9 mouse cellular contexts compared by ENCODE assay signal in genomic region chr1:170006516-170006915, GRCm38 (mm10). TPM values are rescaled to one million over a fixed set of nuclear protein-coding genes. Genes with fewer than 3 reads are reported as not detected.
DNase-seq lines count a peak whose midpoint lies in the region; ATAC-seq and TF ChIP-seq lines count a peak whose summit lies in the region.
"Had no signal": no experiment of that assay in that cellular context is flagged by ENCODE, and none has a peak within 500 bp of the region (broad histone marks: within the 10 kb centered on the region; RNA-seq: fewer than 3 reads in every experiment).

No protein-coding gene starts in this region.

- TF ChIP-seq CTCF in liver, adult 2 months (IDR thresholded peaks at IDR 0.05; ENCODE audit: low read depth, low read length): no peak
- TF ChIP-seq CTCF in intestine, postnatal 0 days (IDR thresholded peaks at IDR 0.05; ENCODE audit: low read depth): no peak

- ATAC-seq in liver, embryonic 11.5 days (replicated peaks; ENCODE audit: low FRiP score): no peak
- ATAC-seq in kidney, embryonic 16.5 days (ENCODE audit: low FRiP score, low TSS enrichment): peak; percentile 51; the same call in 1 of the 2 replicates
- ATAC-seq in intestine, postnatal 0 days: no peak
- ATAC-seq in granulocyte monocyte progenitor cell, adult 5-6 weeks (replicated peaks; ENCODE audit: poor library complexity, severe bottlenecking): no peak

- TF ChIP-seq POLR2A in liver, adult 2 months (IDR thresholded peaks at IDR 0.05; ENCODE audit: extremely low read depth, insufficient read depth, low read length): no peak
- no peak for TF ChIP-seq POLR2A in myocyte (IDR thresholded peaks at IDR 0.05; ENCODE audit: insufficient read length, low read depth)

- H3K79me2 ChIP-seq in liver, adult 2 months (ENCODE audit: control insufficient read depth, insufficient read depth, low read length): no peaks in the 10 kb centered on the region
- H3K79me2 ChIP-seq in myocyte (ENCODE audit: control insufficient read depth, insufficient read depth): peaks cover 6% of the 10 kb centered on the region

- no peaks in the 10 kb centered on the region for H3K4me1 ChIP-seq in liver, adult 2 months (ENCODE audit: control insufficient read depth, insufficient read depth, low read length)
- no peaks in the 10 kb centered on the region for H3K4me1 ChIP-seq in liver, embryonic 11.5 days (replicated peaks; ENCODE audit: control insufficient read depth, insufficient read depth, low read length)
- no peaks in the 10 kb centered on the region for H3K4me1 ChIP-seq in kidney, embryonic 16.5 days (ENCODE audit: insufficient read depth, low read length)
- no peaks in the 10 kb centered on the region for H3K4me1 ChIP-seq in intestine, postnatal 0 days (replicated peaks; ENCODE audit: control insufficient read depth, insufficient read depth, low read length)

- 66% methylated on average over 5 of the region's 5 CpGs for WGBS in liver, adult 2 months
- 43% methylated on average over 5 of the region's 5 CpGs for WGBS in liver, embryonic 11.5 days
- 51% methylated on average over 5 of the region's 5 CpGs for WGBS in kidney, embryonic 16.5 days
- WGBS in intestine, postnatal 0 days: 55% methylated on average over 5 of the region's 5 CpGs

- no peak overlapping the region for H3K4me2 ChIP-seq in liver, embryonic 11.5 days
- no peak overlapping the region for H3K4me2 ChIP-seq in kidney, embryonic 16.5 days (replicated peaks; ENCODE audit: low read depth, low read length)
- peak overlapping the region; percentile 13 for H3K4me2 ChIP-seq in myocyte (ENCODE audit: low read depth)
- H3K4me2 ChIP-seq in intestine, postnatal 0 days (replicated peaks; ENCODE audit: low read depth): no peak overlapping the region

- H3K36me3 ChIP-seq in liver, adult 2 months (ENCODE audit: control insufficient read depth, insufficient read depth, low read length): no peaks in the 10 kb centered on the region
- no peaks in the 10 kb centered on the region for H3K36me3 ChIP-seq in liver, embryonic 11.5 days (ENCODE audit: control insufficient read depth, insufficient read depth, low read length)
- H3K36me3 ChIP-seq in kidney, embryonic 16.5 days (ENCODE audit: insufficient read depth, low read length): 0 out of 2 replicates have a peak, but pooled peaks cover 6% of the 10 kb centered on the region
- peaks cover 40% of the 10 kb centered on the region for H3K36me3 ChIP-seq in myocyte (ENCODE audit: control insufficient read depth, insufficient read depth)
- no peaks in the 10 kb centered on the region for H3K36me3 ChIP-seq in intestine, postnatal 0 days (ENCODE audit: control insufficient read depth, insufficient read depth)

- no peaks in the 10 kb centered on the region for H3K27me3 ChIP-seq in liver, adult 2 months (ENCODE audit: control insufficient read depth, insufficient read depth, low read length)
- no peaks in the 10 kb centered on the region for H3K27me3 ChIP-seq in liver, embryonic 11.5 days (replicated peaks; ENCODE audit: control insufficient read depth, insufficient read depth, low read length)
- no peaks in the 10 kb centered on the region for H3K27me3 ChIP-seq in kidney, embryonic 16.5 days (ENCODE audit: insufficient read depth, low read length)
- no peaks in the 10 kb centered on the region for H3K27me3 ChIP-seq in myocyte (ENCODE audit: control insufficient read depth, insufficient read depth, insufficient read length)
- H3K27me3 ChIP-seq in intestine, postnatal 0 days (replicated peaks; ENCODE audit: control insufficient read depth, insufficient read depth, low read length): no peaks in the 10 kb centered on the region

- DNase-seq in liver, adult 2 months (ENCODE audit: extremely low read depth, low read depth, low spot score): peak; percentile 41
- DNase-seq in liver, embryonic 11.5 days (ENCODE audit: low spot score): no peak
- DNase-seq in heart, adult 18-20 months: peak; percentile 45 to 48
- no peak for DNase-seq in cerebellum, adult 8-10 months

- H3ac ChIP-seq in myocyte (ENCODE audit: control insufficient read depth, insufficient read length): no peak overlapping the region

- H3K9me3 ChIP-seq in liver, embryonic 11.5 days (ENCODE audit: control insufficient read depth, low read length): no peaks in the 10 kb centered on the region
- H3K9me3 ChIP-seq in kidney, embryonic 16.5 days (ENCODE audit: low read length): no peaks in the 10 kb centered on the region
- H3K9me3 ChIP-seq in intestine, postnatal 0 days (ENCODE audit: control insufficient read depth): no peaks in the 10 kb centered on the region

- no peak overlapping the region for H3K27ac ChIP-seq in liver, adult 2 months (replicated peaks; ENCODE audit: insufficient read depth, low read depth, low read length)
- H3K27ac ChIP-seq in liver, embryonic 11.5 days (ENCODE audit: low read depth, low read length): no peak overlapping the region
- no peak overlapping the region for H3K27ac ChIP-seq in kidney, embryonic 16.5 days (ENCODE audit: low read length)
- H3K27ac ChIP-seq in intestine, postnatal 0 days (ENCODE audit: low read depth, low read length): no peak overlapping the region
- H3K27ac ChIP-seq: liver, embryonic 14.5 days had no signal

- H3K4me3 ChIP-seq in liver, adult 2 months (ENCODE audit: insufficient read depth, low read depth, low read length): no peak overlapping the region
- no peak overlapping the region for H3K4me3 ChIP-seq in liver, embryonic 11.5 days (ENCODE audit: low read depth, low read length)
- no peak overlapping the region for H3K4me3 ChIP-seq in kidney, embryonic 16.5 days (ENCODE audit: low read length)
- H3K4me3 ChIP-seq in myocyte: no peak overlapping the region
- no peak overlapping the region for H3K4me3 ChIP-seq in intestine, postnatal 0 days (ENCODE audit: low read depth, low read length)

- no peak overlapping the region for H3K9ac ChIP-seq in liver, adult 2 months (ENCODE audit: low read depth, low read length)
- H3K9ac ChIP-seq in liver, embryonic 11.5 days (ENCODE audit: low read depth, low read length): no peak overlapping the region
- H3K9ac ChIP-seq in kidney, embryonic 16.5 days (replicated peaks; ENCODE audit: low read length): no peak overlapping the region
- H3K9ac ChIP-seq in intestine, postnatal 0 days (ENCODE audit: low read depth, low read length): no peak overlapping the region
- H3K9ac ChIP-seq: liver, embryonic 14.5 days had no signal

TF ChIP-seq in myocyte, 11 proteins besides CTCF, POLR2A, EP300 and RAD21:
- TF ChIP-seq SRF (IDR thresholded peaks at IDR 0.05; ENCODE audit: control insufficient read depth, insufficient read length, low read depth): peak; percentile 83
- no peak for TF ChIP-seq MAX (IDR thresholded peaks at IDR 0.05; ENCODE audit: low read depth)

RNA-seq across cellular contexts. Expression of gene Hsd17b7, which starts 37.5 kb away (rescaled TPM):
- 34.8 and 41.3 TPM in 2 replicates for total RNA-seq in liver, adult 2 months (2014; rRNA removed)
- 22.1 and 24.7 TPM in 2 replicates for polyA plus RNA-seq in liver, adult 2 months (2012; rRNA removed)
- polyA plus RNA-seq in liver, embryonic 11.5 days (2014; fragmentation: Nextera tagmentation; extraction: Ambion mirVana): 12.1 and 14.7 TPM in 2 replicates
- total RNA-seq in heart, adult 18-20 months (2021): 10 to 100 TPM; 15.0 TPM
- polyA plus RNA-seq in kidney, embryonic 16.5 days (2015; fragmentation: Nextera tagmentation; extraction: Ambion mirVana): 11.6 and 13.9 TPM in 2 replicates
- polyA plus RNA-seq in myocyte (2012; fragmentation: generic; extraction: Trizol): 9.5 TPM
- polyA plus RNA-seq in intestine, postnatal 0 days (2015; fragmentation: Nextera tagmentation; extraction: Ambion mirVana): 18.5 and 22.4 TPM in 2 replicates
- total RNA-seq in granulocyte monocyte progenitor cell, adult 5-6 weeks (2014; fragmentation: Nextera tagmentation): 1.8 and 2.9 TPM in 2 replicates
- 3.7 and 6.9 TPM in 2 replicates for total RNA-seq in granulocyte monocyte progenitor cell, adult 5-6 weeks (2017)

Comparison
In these comparisons a context has a peak if more than half of its experiments do, and no peak if none do; other contexts are left out.
1. DNase-seq: peak in liver, adult 2 months (single experiment) and heart, adult 18-20 months (2 of 2); none in liver, embryonic 11.5 days (single experiment) and cerebellum, adult 8-10 months (single experiment).